Mouse (Mus musculus): ENCODE data around the gene Fam98c. TPM values are rescaled to one million over a fixed set of nuclear protein-coding genes. Genes with fewer than 3 reads are reported as not detected.
"Not testable (repeated sequence)": the region's sequence is repeated elsewhere in the genome, so short reads cannot be mapped to it uniquely, and the experiment has no call there.

Gene Fam98c
- total and polyA plus RNA-seq, 3 experiments: 9.7 to 35.2 (median 12.1) TPM

DNA sequence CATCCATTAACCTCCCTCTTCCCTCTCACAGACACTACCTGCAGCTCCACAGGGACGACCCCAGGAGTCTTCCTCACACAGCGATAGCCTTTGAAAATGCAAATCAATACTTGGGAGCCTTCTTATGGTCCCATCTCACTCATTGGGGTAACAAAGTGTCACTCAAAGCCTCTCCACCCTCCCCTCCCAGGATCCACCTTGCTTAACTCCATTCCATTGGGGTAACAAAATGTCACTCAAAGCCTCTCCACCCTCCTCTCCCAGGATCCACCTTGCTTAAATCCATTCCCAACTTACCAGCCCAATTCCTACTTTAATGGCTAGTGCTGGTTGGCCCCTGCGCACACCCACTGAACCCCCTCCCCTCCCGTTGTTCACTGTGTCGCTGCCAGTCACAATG, 2.2 kb upstream of the Fam98c start:
- no peak for DNase-seq

DNA sequence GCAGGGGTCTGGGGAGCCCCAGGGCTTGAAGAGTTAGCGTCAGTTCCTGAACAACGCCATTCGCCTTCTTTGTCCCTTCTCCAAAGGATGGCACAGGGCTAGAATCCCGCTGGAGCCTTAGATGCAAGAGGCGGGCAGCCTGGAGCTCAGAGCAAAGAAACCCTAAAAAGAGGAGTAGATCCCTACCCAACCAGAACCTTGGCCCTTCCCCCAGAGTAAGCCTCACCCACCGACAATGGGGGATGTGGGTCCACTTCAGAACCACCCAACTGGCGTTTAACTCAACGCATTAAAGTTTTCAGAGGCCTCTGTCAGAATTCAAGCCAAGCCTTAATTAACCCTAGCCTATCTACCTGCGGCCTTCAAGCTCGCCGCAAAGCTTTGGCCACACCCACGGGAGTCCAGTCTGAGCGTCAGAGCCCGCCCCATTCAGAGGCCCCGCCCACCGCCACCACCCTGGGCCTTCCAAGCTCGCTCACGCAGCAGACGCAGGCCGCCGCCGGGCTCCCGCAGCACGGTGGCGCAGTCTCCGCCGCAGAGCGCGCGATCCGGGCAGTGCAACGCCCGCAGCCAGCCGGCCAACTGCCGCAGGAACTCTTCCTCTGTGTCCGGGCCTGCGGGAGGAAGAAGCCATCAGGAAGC, 717 bp downstream of the Fam98c start:
- peak; percentile 94 for DNase-seq

DNA sequence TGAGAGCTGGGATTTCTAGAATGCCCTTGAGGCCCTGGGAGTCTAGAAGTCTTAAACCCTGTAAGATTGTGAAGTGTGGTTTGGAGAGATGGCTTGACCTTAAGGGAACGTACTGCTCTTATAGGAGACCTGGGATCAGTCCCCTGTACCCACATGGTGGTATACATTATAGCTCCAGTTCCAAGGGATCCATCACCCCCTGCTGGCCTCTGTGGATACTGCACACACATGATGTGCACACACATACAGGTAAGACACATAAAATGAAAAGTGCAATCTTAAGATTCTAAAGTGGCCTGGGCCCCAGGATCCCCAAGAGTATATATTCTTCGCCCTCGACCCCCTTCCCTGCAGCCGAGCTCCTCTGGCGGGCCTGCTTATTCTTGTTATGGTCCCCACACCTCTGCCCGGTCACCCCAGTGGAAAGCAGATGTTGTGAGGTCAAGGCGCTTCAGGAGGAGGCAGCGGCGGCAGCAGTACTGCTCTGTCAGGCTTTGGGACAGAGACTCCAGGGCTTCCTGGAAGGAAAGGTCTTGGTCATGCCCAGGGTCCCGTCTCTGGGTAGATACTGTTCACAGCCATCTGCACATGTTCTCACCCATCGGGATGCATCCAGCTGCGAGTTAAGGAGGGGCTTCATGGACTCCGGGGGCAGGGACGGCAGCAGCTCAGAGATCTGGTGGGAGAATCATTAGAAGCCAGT, 1.9 kb downstream of the Fam98c start:
- DNase-seq: no peak

DNA sequence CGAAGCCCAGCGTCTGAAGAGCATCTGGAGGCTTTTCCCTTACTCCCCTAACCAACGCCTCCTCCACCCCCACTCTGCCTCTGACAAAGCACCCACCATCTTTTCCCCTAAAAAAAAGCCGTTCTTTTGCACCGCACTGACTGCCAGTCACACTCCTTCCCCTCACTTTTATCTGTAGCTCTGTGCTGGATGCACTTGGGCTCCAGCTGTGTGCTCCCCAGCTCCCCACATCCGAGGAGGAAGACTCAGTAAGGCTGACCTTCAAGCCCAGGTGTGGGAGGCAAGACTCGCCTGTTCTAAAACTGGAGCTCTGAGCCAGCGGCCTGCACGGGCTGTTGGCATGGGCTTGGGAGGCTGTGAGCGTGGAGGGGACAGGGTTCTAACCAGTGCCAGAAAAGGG, 4.5 kb downstream of the Fam98c start:
- no peak for DNase-seq

DNA sequence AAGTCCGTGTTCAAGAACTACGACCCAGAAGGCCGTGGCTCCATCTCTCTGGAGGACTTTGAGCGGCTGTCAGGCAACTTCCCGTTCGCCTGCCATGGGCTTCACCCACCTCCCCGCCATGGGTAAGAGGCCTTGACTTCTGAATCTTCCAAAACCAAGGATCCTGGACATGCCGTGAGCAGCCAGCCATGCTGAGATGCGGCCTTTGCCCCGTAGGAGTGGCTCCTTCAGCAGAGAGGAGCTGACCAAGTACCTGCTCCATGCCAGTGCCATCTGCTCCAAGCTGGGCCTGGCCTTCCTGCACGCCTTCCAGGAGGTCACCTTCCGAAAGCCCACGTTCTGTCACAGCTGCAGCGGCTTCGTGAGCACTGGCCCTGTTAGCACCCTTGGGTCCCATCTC, 7.3 kb downstream of the Fam98c start:
- no peak for DNase-seq

DNA sequence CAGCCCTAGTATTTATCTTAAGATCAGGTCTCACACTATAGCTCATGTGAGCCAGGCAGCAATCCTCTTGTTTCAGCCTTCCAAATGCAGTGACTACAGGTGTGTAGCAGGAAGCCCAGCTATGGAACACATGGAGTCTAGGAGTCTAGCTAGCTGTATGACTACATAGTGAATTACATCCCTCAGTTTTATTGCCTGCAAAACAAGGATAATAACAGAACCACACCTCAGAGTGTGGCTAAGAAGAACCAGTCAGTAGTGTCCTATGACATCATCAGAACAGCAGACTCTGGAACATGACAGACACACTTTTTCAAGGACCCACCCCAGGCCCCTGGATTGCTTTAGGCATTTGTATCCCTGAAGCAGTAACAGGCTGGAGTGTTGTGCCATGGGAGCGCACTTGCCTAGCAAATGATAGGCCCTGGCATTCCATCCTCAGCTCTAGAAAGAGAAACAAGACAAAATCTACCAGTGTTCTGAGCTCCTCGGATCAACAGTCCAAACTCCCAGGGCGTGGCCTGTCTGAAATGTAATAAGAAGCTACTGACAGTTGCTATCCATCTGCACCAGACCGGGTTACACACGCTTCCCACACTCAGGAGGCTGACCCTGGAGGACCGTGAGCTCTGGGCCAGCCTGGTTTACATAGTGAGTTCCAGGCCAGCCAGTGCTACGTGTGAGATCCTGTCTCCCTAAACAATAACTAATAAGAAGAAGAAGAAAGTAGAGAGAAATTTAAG, 9.2 kb downstream of the Fam98c start:
- DNase-seq: no peak

GRCm38 (mm10) chr7:29144006-29144405, 12.0 kb downstream of the Fam98c start:
- DNase-seq: peak; percentile 38

GRCm38 (mm10) chr7:29141416-29141815, 14.6 kb downstream of the Fam98c start:
- no peak for DNase-seq

DNA sequence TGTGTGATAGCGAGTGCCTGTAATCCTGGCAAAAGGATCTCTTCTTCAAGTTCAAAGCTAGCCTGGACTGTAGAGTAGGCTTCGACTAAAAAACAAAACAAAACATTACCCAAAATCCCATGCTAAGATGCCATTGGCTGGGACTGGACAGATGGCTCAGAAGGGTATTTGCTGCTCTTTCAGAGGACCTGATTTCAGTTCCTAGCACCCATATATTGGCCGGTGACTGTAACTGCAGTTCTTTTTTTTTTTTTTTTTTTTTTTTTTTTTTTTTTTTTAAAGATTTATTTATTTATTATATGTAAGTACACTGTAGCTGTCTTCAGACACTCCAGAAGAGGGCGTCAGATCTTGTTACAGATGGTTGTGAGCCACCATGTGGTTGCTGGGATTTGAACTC, 16.8 kb downstream of the Fam98c start:
- DNase-seq: not testable (repeated sequence)

GRCm38 (mm10) chr7:29137429-29137828, 18.6 kb downstream of the Fam98c start:
- DNase-seq: peak; percentile 60

GRCm38 (mm10) chr7:29134693-29135386, 21.2 kb downstream of the Fam98c start, which contains the start of gene Rasgrp4:
Gene Rasgrp4, plus strand, starts transcription at chr7:29134851.
- peak; percentile 25 for DNase-seq

- DNase-seq: no peak
Measured at GRCm38 (mm10) chr7:29134230-29134629, 21.8 kb downstream of the Fam98c start.

- DNase-seq: no peak
Measured at GRCm38 (mm10) chr7:29128725-29129124, 27.3 kb downstream of the Fam98c start.

- peak; percentile 71 for DNase-seq
Measured at GRCm38 (mm10) chr7:29126173-29126915, 29.7 kb downstream of the Fam98c start.

DNA sequence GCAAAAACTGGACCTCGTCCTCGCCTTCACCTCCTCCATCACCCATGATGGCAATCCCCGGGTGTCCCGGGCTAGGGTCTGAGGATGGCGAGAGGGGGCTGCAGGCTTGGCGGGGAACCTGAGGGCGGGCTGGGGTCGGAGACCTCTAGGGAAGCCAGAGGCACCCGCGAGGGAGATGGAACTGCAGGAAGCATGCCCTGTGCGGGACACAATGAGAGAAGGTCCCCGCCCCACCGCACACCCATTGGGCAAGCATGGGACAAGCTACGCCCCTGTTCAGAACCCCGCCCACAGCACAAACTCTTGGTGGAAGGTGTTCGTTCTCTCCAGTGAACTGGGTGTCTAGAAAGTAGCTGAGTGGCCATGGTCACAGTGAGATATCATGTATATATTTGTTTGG, 31.1 kb downstream of the Fam98c start, which contains the start of gene Ryr1:
TSS of gene Ryr1 (minus strand) at position 210 of the 400 bp plus-strand sequence.
- peak; percentile 74 for DNase-seq

DNA sequence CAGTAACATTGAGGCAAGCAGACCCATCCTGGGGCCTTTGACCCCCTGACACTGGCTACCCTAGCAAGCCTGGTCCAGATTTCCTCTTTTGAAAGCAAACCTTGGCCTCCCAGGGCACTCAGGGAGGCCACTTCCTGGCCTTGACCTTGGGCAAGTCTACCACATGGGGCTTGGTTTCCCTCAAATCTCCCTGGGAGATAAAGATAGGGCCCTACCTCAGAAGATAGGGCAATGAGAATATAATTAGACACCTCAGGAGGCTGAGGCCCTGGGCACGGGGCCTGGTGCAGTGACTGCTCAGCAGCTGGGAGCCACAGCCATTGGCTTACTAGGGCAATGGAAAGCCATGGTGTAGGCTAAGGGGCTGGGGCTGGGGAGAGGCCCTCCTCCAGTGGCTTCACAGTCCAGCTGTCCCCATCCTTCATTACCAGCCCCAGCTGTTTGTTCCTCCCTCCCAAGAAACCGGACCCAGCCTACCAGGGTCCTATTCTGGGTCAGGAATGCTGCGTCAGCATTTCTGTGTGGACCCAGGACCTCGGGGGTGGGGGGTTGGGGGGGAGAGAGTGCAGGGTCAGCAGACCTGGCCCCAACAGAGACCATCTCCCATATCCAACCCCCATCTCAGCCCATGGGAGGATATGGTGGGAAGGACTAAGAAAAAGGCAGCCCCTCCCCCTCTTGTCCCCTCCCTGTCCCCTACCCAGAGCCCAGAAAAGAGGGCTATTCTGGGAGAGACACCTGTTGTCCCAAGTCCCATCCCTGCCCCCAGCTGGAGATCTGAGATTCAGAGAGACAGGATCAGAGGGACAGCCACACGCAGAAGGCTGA, 32.3 kb downstream of the Fam98c start:
- DNase-seq: no peak

DNA sequence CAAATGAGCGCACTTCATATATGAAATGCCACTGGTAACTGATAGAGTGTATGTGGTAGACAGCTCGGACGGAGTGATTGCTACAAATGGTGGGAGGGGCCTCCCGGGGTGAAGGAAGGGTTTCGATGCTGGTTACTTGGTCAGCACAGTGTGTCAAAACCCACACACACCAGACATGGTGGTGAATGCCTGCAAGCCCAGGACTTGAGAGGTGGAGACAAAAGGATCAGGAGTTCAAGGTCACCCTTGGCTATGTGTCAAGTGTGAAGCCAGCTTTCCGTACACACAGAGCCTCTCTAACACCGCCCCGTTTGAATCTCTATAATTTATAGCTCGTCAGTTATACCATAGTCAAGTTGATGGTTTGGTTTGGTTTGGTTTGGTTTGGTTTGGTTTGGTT, 33.2 kb downstream of the Fam98c start:
- no peak for DNase-seq

GRCm38 (mm10) chr7:29119526-29119925, 36.5 kb downstream of the Fam98c start:
- no peak for DNase-seq

DNA sequence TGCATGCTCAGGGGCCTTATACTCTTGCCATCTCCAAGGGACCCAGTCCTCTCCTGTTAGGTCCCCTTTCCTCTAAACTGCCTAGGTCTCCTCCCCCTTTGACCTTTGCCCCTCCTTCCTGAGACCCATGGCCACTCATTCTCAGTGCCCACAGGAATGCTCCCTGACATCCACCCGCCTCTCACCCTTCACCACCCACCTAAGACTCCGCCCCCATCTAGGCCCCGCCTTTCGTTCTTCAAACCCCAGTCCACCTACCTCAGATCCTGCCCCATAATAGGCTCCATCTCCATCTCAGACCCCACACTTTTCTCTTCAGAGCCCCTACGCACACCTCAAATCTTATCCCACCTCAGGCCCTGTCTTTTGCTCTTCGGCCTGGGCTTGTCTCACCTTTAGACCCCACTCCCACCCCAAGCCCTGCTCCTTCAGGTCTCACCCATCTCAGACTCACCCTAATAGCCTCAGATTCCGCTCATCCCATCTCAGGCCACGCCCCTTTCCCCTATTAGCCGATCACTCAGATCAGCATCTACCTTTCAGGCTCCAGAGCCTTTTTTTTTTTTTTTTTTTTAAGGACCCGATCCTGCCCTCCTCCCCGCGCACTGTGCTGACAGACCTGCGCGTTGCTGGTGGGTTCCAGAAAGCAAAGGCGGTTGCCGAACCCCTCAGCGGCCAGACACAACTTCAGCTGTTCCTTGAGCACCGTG, 37.7 kb downstream of the Fam98c start:
- DNase-seq: no peak

Data from adrenal gland, adult 2 months (tissue).